Mouse (Mus musculus): ENCODE measurements at regions not wholly inside any gene's neighbourhood (a gene's known extent, or its start where the extent isn't known, plus 50 kb on each side); places are given as distances from the start of the nearest gene placed in this dataset.
"Not testable (repeated sequence)": the region's sequence is repeated elsewhere in the genome, so short reads cannot be mapped to it uniquely, and the experiment has no call there.

- in situ Hi-C loops (cut with MboI; ENCODE audit: unreplicated experiment in 2 of 2), result no loop called here
Observed at GRCm38 (mm10) chr3:57018171-57018570, 283.6 kb downstream of the Tm4sf1 start.

DNA sequence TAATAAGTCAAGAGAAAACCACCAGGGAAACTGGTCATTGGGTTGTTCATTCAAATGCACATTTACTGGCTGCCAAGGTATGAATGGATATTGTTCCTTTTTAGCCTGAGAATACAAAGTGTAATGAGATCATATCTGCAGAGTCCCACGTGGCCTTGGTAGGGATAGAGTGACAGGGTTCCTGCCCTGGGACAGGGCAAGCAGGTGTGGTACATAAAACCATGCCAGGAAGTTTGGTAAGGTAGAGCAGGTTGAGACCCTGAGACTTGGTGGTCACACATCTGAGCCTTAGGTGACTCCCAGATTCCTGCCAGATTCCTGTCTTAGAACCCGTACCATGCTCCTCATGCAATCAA lies 320.5 kb downstream of the Tm4sf1 start:
- in situ Hi-C loops (cut with MboI; ENCODE audit: unreplicated experiment in 2 of 2), result no loop called here

DNA sequence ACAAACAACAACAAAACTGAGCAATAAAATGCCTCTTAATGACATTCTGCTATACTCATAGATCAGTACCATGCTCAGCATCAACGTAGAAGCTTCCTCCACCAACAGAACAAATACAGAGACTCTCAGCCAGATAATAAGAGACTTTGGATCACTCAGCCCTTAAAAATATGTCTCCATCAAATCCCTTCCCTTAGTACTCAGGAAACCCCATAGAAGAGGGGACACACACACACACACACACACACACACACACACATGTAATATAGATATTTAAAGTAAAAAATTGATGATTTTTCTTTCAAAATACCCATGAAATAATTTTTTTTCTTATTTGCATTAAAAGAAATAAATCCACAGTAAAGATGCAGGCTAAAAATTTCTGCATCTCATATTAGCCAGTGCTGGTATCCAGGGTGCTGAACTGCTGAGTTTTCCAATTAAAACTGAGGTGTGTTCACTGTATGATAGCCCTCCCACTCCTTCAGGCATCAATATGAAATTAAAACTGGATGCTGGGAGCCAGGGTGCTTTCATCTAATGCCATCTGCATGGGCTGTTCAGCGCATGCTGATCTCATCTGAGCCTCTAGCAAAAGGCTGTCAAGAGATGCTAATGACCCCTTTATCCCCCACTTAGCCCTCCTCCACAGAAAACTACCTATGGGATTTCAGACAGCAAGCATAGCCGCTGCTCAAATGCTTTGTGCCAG lies 321.0 kb downstream of the Tm4sf1 start:
- in situ Hi-C loops (cut with MboI; ENCODE audit: unreplicated experiment in 2 of 2), result no loop called here

DNA sequence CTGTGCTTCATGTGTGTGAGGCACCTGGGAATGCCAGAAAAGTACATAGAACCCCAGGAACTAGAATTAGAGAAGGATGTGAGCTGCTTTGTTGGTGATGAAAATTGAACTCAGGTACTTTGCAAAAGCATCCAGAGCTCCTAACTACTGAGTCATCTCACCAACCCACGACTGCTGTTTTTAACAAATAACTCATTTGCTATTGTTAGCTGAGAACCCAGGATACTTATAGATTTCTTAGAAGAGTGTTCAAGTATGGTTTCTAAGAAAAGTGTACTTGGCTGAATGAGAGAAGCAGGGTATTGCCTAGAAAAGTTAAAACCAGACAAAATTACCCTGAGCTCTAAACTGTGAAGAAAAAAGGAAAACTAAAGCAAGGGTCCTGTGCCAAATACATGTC lies 335.8 kb downstream of the Tm4sf1 start:
- in situ Hi-C loops (cut with MboI; ENCODE audit: unreplicated experiment in 2 of 2), result no loop called here

DNA sequence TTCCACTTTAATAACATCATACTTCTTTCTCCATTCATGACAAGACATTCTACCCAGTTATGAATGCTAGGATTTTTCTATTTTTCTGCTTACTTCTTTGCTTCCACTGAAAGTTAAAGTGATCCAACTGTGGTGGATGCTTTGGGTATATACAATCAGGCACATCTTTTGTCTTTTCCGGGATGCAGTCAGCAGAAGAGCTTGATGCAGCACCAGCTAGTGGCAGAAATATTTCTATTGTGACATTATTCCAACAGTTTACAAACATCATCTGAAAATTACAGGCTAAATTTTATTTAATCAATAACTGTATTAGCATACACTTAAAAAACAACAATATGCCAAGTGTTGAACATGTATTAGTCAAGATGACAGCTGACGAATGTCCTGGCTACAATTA lies 336.3 kb downstream of the Tm4sf1 start:
- in situ Hi-C loops (cut with MboI; ENCODE audit: unreplicated experiment in 2 of 2), result no loop called here

- in situ Hi-C loops (cut with MboI; ENCODE audit: unreplicated experiment in 2 of 2), result no loop called here
Observed at GRCm38 (mm10) chr3:56964156-56964555, 337.6 kb downstream of the Tm4sf1 start.

DNA sequence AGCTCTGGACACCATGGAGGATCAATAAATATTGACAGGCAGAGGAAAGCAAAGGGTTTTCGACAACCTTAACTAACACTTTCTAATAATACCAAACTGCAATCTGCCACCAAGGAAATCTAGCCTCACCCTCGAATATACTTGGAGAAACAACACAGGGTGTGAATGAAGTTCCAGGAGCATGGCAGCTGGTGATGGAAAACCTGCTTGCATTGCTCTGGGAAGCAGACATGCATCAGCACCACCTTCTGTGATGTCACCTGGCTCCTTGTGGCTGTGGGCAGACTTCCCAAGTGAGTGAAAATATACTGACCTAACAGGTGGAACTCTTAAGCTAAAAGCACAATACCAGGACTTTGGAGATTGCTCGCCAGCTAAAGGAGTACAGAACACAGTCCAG lies 338.5 kb downstream of the Tm4sf1 start:
- in situ Hi-C loops (cut with MboI; ENCODE audit: unreplicated experiment in 2 of 2), result no loop called here

DNA sequence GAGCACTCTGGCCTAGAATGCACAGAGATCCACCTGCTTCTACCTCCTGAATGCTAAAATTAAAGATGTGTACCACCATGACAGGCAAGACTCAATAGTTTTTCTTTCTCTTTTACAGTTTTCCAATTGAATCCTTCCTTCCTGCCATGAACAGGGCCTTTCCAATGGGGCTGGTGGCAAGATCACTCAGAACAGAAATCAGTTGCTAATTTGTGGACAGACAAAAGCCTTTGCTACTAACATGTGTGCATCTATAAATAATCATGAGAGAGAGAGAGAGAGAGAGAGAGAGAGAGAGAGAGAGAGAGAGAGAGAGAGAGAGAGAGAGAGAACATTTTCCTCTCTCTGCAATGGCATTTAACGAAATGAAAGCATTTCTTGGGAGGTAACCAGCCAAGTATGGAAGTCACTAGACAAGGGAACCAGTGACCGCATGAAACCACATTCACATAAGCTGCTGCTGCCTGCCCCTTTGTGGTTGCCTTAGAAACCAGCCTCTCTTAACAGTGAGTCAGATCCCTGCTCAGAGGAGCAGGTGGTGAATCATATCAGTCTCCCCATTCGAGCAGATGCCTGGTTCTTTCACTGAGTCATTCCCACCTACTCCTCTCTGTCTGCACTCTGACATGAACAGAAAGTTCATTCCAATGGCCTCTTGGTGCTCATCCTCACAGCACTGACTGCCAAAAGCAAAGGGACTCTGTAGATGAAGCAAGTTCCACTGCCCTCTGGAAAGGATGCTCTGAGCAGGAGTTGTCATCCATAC lies 339.4 kb downstream of the Tm4sf1 start:
- in situ Hi-C loops (cut with MboI; ENCODE audit: unreplicated experiment in 2 of 2), result no loop called here

GRCm38 (mm10) chr3:56956978-56957377 lies 344.8 kb downstream of the Tm4sf1 start:
- in situ Hi-C loops (cut with MboI; ENCODE audit: unreplicated experiment in 2 of 2), result no loop called here

- in situ Hi-C loops (cut with MboI; ENCODE audit: unreplicated experiment in 2 of 2), result no loop called here
Observed at GRCm38 (mm10) chr3:56955799-56956121, 346.0 kb downstream of the Tm4sf1 start.

GRCm38 (mm10) chr3:56955098-56955798 lies 346.5 kb downstream of the Tm4sf1 start:
- in situ Hi-C loops (cut with MboI; ENCODE audit: unreplicated experiment in 2 of 2), result no loop called here

DNA sequence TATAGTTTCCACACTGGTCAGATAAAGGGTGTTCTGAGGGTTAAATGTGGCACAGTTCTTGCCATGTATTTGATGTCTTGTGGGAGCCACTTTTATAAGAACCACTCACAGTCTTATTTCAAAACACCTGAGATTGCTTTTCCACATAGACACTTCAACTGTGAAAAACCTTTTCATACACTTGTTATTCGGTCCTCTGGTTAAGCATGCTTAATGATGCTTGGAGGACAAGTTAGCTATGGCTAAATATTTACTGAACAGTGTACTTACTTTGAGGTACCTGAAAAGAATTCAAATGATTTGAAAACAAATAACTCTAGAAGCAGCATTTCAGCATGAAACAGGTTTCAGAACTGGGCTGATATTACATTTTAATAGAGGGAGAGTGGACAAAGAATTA lies 359.2 kb downstream of the Tm4sf1 start:
- in situ Hi-C loops (cut with MboI; ENCODE audit: unreplicated experiment in 2 of 2), result not testable (repeated sequence)

DNA sequence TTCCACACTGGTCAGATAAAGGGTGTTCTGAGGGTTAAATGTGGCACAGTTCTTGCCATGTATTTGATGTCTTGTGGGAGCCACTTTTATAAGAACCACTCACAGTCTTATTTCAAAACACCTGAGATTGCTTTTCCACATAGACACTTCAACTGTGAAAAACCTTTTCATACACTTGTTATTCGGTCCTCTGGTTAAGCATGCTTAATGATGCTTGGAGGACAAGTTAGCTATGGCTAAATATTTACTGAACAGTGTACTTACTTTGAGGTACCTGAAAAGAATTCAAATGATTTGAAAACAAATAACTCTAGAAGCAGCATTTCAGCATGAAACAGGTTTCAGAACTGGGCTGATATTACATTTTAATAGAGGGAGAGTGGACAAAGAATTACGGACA lies 372.8 kb downstream of the Tm4sf1 start:
- in situ Hi-C loops (cut with MboI; ENCODE audit: unreplicated experiment in 2 of 2), result not testable (repeated sequence)

GRCm38 (mm10) chr3:56898491-56898890 lies 403.3 kb downstream of the Tm4sf1 start:
- in situ Hi-C loops (cut with MboI; ENCODE audit: unreplicated experiment in 2 of 2), result no loop called here

DNA sequence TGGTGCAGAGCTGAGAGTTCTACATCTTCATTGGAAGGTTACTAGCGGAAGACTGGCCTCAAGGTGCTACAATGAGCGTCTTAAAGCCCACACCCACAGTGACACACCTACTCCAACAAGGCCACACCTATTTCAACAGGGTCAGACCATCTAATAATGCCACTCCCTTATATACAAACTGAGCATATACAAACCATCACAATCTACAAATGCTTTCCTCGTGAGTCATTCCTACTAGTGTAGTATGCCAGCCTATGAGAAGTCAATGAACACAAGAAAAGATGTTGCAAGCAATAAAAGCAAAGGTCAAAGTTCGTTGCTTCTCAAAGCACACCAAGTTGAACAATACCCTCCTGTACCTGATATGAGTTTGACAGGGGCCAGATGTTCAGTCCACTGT lies 424.7 kb downstream of the Tm4sf1 start:
- in situ Hi-C loops (cut with MboI; ENCODE audit: unreplicated experiment in 2 of 2), result no loop called here

GRCm38 (mm10) chr3:56863591-56863990 lies 438.2 kb downstream of the Tm4sf1 start:
- in situ Hi-C loops (cut with MboI; ENCODE audit: unreplicated experiment in 2 of 2), result no loop called here

- in situ Hi-C loops (cut with MboI; ENCODE audit: unreplicated experiment in 2 of 2), result no loop called here
Observed at GRCm38 (mm10) chr3:56859841-56860240, 441.9 kb downstream of the Tm4sf1 start.

DNA sequence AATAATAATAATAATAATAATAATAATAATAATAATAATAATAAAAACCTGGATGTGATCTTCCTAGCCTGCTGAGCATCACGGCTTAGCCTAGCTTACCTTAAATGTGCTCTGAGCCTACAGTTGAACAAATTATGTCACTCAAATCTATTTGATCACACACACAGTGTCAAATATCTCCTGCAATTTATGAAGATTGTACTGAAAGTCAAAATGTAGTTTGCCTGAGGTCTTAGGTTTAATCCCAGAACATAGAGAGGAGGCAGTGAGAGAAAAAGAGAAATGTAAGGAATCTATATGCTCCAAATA lies 456.4 kb downstream of the Tm4sf1 start:
- in situ Hi-C loops (cut with MboI; ENCODE audit: unreplicated experiment in 2 of 2), result no loop called here

GRCm38 (mm10) chr3:56844681-56845461 lies 456.9 kb downstream of the Tm4sf1 start:
- in situ Hi-C loops (cut with MboI; ENCODE audit: unreplicated experiment in 2 of 2), result no loop called here

GRCm38 (mm10) chr3:56837176-56837575 lies 464.6 kb downstream of the Tm4sf1 start:
- in situ Hi-C loops (cut with MboI; ENCODE audit: unreplicated experiment in 2 of 2), result no loop called here

All from v-Abl transformed pro-B cells (cell line).